Mouse (Mus musculus): ENCODE data around the gene Cds1. TPM values are rescaled to one million over a fixed set of nuclear protein-coding genes. Genes with fewer than 3 reads are reported as not detected.

Cds1 gene
- polyA plus RNA-seq, 1 experiment from 2014 or later: 8.4 TPM

GRCm38 (mm10) chr5:101851133-101851532 is 86.2 kb downstream of the Cds1 start:
- WGBS: 98% methylated on average over 7 of the region's 7 CpGs
- H3K27ac ChIP-seq (ENCODE audit: low read depth, low read length): no peak overlapping the region
- H3K4me2 ChIP-seq (ENCODE audit: low read length): no peak overlapping the region
- H3K9ac ChIP-seq (ENCODE audit: low read depth, low read length): no peak overlapping the region
- no peak for ATAC-seq
- H3K27me3 ChIP-seq (replicated peaks; ENCODE audit: control insufficient read depth, insufficient read depth, low read length): no peaks in the 10 kb centered on the region
- H3K4me1 ChIP-seq (ENCODE audit: control insufficient read depth, insufficient read depth, low read depth, low read length): no peaks in the 10 kb centered on the region
- H3K36me3 ChIP-seq (ENCODE audit: control insufficient read depth, insufficient read depth, low read length): peaks cover 77% of the 10 kb centered on the region
- H3K4me3 ChIP-seq (ENCODE audit: low read length): no peak overlapping the region
- no peaks in the 10 kb centered on the region for H3K9me3 ChIP-seq (ENCODE audit: control insufficient read depth, low read length)

- 95% methylated on average over 21 of the region's 21 CpGs for WGBS
- Histone ChIP-seq H3K27me3 (replicated peaks; ENCODE audit: control insufficient read depth, insufficient read depth, low read length) (no peaks in the 10 kb centered on the region), H3K9me3 (ENCODE audit: control insufficient read depth, low read length) (no peaks in the 10 kb centered on the region), H3K36me3 (ENCODE audit: control insufficient read depth, insufficient read depth, low read length) (peaks cover 68% of the 10 kb centered on the region), H3K4me1 (ENCODE audit: control insufficient read depth, insufficient read depth, low read depth, low read length) (no peaks in the 10 kb centered on the region), H3K4me3 (ENCODE audit: low read length) (no peak overlapping the region), H3K27ac (ENCODE audit: low read depth, low read length) (no peak overlapping the region), H3K9ac (ENCODE audit: low read depth, low read length) (no peak overlapping the region), H3K4me2 (ENCODE audit: low read length) (no peak overlapping the region)
- no peak for ATAC-seq
Observed at GRCm38 (mm10) chr5:101852116-101852680, 87.3 kb downstream of the Cds1 start.

GRCm38 (mm10) chr5:101854100-101854499 is 89.2 kb downstream of the Cds1 start:
- Histone ChIP-seq H3K4me2 (ENCODE audit: low read length) (no peak overlapping the region), H3K9ac (ENCODE audit: low read depth, low read length) (no peak overlapping the region), H3K36me3 (ENCODE audit: control insufficient read depth, insufficient read depth, low read length) (peaks cover 52% of the 10 kb centered on the region), H3K4me1 (ENCODE audit: control insufficient read depth, insufficient read depth, low read depth, low read length) (no peaks in the 10 kb centered on the region), H3K27ac (ENCODE audit: low read depth, low read length) (no peak overlapping the region), H3K9me3 (ENCODE audit: control insufficient read depth, low read length) (no peaks in the 10 kb centered on the region), H3K4me3 (ENCODE audit: low read length) (no peak overlapping the region), H3K27me3 (replicated peaks; ENCODE audit: control insufficient read depth, insufficient read depth, low read length) (no peaks in the 10 kb centered on the region)
- 92% methylated on average over 11 of the region's 11 CpGs for WGBS
- ATAC-seq: no peak

DNA sequence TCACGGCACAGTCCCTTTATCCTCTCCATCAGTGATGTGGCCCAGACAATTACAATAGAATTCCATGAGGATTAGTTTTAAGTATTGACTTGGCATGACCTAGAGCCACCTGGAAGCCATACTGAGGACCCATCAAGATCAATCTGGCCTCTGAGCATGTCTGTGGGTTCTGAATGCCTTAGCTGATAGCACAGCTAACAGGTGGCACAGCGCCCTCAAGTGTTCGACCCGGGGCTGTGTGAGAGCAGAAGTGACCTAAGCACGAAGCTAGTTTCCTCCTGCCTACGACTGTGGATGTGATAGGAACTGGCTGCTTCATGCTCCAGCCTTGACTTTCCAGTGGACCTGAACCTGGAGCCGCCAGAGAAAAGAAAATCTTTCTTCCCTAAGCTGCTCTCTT is 89.7 kb downstream of the Cds1 start:
- no peaks in the 10 kb centered on the region for H3K27me3 ChIP-seq (replicated peaks; ENCODE audit: control insufficient read depth, insufficient read depth, low read length)
- H3K4me2 ChIP-seq (ENCODE audit: low read length): no peak overlapping the region
- ATAC-seq: no peak
- no peak overlapping the region for H3K4me3 ChIP-seq (ENCODE audit: low read length)
- H3K9me3 ChIP-seq (ENCODE audit: control insufficient read depth, low read length): no peaks in the 10 kb centered on the region
- H3K36me3 ChIP-seq (ENCODE audit: control insufficient read depth, insufficient read depth, low read length): peaks cover 52% of the 10 kb centered on the region
- no peak overlapping the region for H3K27ac ChIP-seq (ENCODE audit: low read depth, low read length)
- H3K9ac ChIP-seq (ENCODE audit: low read depth, low read length): no peak overlapping the region
- H3K4me1 ChIP-seq (ENCODE audit: control insufficient read depth, insufficient read depth, low read depth, low read length): no peaks in the 10 kb centered on the region
- WGBS: 91% methylated on average over 7 of the region's 7 CpGs

- Histone ChIP-seq H3K27me3 (replicated peaks; ENCODE audit: control insufficient read depth, insufficient read depth, low read length) (no peaks in the 10 kb centered on the region), H3K4me3 (ENCODE audit: low read length) (no peak overlapping the region), H3K9ac (ENCODE audit: low read depth, low read length) (no peak overlapping the region), H3K9me3 (ENCODE audit: control insufficient read depth, low read length) (no peaks in the 10 kb centered on the region), H3K4me1 (ENCODE audit: control insufficient read depth, insufficient read depth, low read depth, low read length) (no peaks in the 10 kb centered on the region), H3K27ac (ENCODE audit: low read depth, low read length) (no peak overlapping the region), H3K36me3 (ENCODE audit: control insufficient read depth, insufficient read depth, low read length) (peaks cover 53% of the 10 kb centered on the region), H3K4me2 (ENCODE audit: low read length) (no peak overlapping the region)
- 98% methylated on average over 16 of the region's 16 CpGs for WGBS
- ATAC-seq: no peak
Observed at GRCm38 (mm10) chr5:101855475-101855874, 90.5 kb downstream of the Cds1 start.

GRCm38 (mm10) chr5:101858891-101859436 is 94.0 kb downstream of the Cds1 start:
- no peaks in the 10 kb centered on the region for H3K27me3 ChIP-seq (replicated peaks; ENCODE audit: control insufficient read depth, insufficient read depth, low read length)
- no peak overlapping the region for H3K4me2 ChIP-seq (ENCODE audit: low read length)
- H3K4me1 ChIP-seq (ENCODE audit: control insufficient read depth, insufficient read depth, low read depth, low read length): no peaks in the 10 kb centered on the region
- ATAC-seq: no peak
- 87% methylated on average over 10 of the region's 10 CpGs for WGBS
- peaks cover 56% of the 10 kb centered on the region for H3K36me3 ChIP-seq (ENCODE audit: control insufficient read depth, insufficient read depth, low read length)
- no peak overlapping the region for H3K27ac ChIP-seq (ENCODE audit: low read depth, low read length)
- H3K9ac ChIP-seq (ENCODE audit: low read depth, low read length): no peak overlapping the region
- no peaks in the 10 kb centered on the region for H3K9me3 ChIP-seq (ENCODE audit: control insufficient read depth, low read length)
- no peak overlapping the region for H3K4me3 ChIP-seq (ENCODE audit: low read length)

DNA sequence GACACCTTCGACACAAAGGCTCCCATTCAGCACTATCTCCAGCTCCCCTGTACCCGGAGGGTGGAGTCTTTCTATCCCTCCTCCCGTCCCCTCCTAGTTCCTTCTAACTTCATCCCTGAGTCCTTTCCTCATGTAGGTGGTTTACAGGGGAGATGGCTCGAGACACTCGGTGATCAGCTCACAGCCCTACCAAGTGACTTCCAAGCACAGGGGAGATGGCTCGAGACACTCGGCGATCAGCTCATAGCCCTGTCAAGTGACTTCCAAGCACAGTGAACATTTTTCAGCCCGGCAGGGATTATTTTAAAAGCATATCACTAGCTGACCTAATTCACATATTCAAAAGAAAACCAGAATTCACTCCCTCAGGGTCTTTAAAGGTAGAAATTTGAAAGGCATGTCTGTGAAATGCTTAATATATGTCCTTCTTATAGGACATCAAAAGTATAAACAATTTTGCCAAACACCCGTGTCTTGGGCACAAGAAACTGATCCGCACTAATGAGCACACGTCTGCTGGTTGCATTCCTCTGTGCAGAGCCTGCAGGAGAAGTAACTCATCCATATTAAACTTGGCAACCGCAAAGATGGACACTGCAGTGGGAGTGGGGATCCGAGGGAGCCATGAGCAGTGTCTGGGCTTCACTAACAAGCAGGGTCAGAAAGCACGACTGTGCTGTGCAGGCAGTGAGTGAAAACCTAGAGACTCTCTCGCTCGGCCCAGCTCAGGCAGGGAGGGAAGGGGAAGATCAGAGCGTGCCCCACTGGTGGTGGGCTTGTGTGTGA is 97.0 kb downstream of the Cds1 start:
- Histone ChIP-seq H3K9ac (ENCODE audit: low read depth, low read length) (no peak overlapping the region), H3K36me3 (ENCODE audit: control insufficient read depth, insufficient read depth, low read length) (peaks cover 48% of the 10 kb centered on the region), H3K27ac (ENCODE audit: low read depth, low read length) (no peak overlapping the region), H3K4me3 (ENCODE audit: low read length) (no peak overlapping the region), H3K4me1 (ENCODE audit: control insufficient read depth, insufficient read depth, low read depth, low read length) (no peaks in the 10 kb centered on the region), H3K4me2 (ENCODE audit: low read length) (no peak overlapping the region), H3K27me3 (replicated peaks; ENCODE audit: control insufficient read depth, insufficient read depth, low read length) (no peaks in the 10 kb centered on the region), H3K9me3 (ENCODE audit: control insufficient read depth, low read length) (no peaks in the 10 kb centered on the region)
- ATAC-seq: no peak
- 88% methylated on average over 18 of the region's 18 CpGs for WGBS

DNA sequence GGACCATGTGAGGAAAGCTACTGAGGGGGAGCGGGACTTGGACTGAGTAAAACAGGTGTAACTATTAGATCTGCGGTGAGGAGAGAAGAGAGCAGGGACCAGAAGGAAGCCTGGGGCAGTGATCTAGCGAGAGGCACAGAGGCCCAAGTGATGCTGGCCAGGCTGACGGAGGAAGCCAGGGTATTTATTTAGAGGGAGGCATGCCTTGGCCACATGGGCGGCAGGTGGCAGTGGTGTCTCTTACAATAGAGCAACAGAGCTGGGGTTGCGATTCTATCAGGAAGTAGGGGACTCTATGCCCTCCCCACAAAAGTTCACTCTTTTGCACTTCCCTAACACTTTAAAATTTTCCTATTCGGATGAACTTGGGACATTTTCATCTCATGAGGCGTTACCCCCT is 97.7 kb downstream of the Cds1 start:
- WGBS: 90% methylated on average over 8 of the region's 8 CpGs
- Histone ChIP-seq H3K4me1 (ENCODE audit: control insufficient read depth, insufficient read depth, low read depth, low read length) (no peaks in the 10 kb centered on the region), H3K4me2 (ENCODE audit: low read length) (no peak overlapping the region), H3K36me3 (ENCODE audit: control insufficient read depth, insufficient read depth, low read length) (peaks cover 51% of the 10 kb centered on the region), H3K27ac (ENCODE audit: low read depth, low read length) (no peak overlapping the region), H3K27me3 (replicated peaks; ENCODE audit: control insufficient read depth, insufficient read depth, low read length) (no peaks in the 10 kb centered on the region), H3K9me3 (ENCODE audit: control insufficient read depth, low read length) (no peaks in the 10 kb centered on the region), H3K4me3 (ENCODE audit: low read length) (no peak overlapping the region), H3K9ac (ENCODE audit: low read depth, low read length) (no peak overlapping the region)
- ATAC-seq: no peak

- ATAC-seq: no peak
- H3K36me3 ChIP-seq (ENCODE audit: control insufficient read depth, insufficient read depth, low read length): peaks cover 59% of the 10 kb centered on the region
- 95% methylated on average over 6 of the region's 6 CpGs for whole genome bisulfite sequencing
- H3K9ac ChIP-seq (ENCODE audit: low read depth, low read length): no peak overlapping the region
- no peak overlapping the region for H3K4me2 ChIP-seq (ENCODE audit: low read length)
- H3K27me3 ChIP-seq (replicated peaks; ENCODE audit: control insufficient read depth, insufficient read depth, low read length): no peaks in the 10 kb centered on the region
- H3K4me1 ChIP-seq (ENCODE audit: control insufficient read depth, insufficient read depth, low read depth, low read length): no peaks in the 10 kb centered on the region
- no peak overlapping the region for H3K4me3 ChIP-seq (ENCODE audit: low read length)
- H3K9me3 ChIP-seq (ENCODE audit: control insufficient read depth, low read length): no peaks in the 10 kb centered on the region
- no peak overlapping the region for H3K27ac ChIP-seq (ENCODE audit: low read depth, low read length)
Observed at GRCm38 (mm10) chr5:101863946-101864345, 99.0 kb downstream of the Cds1 start.
